Mouse (Mus musculus): ENCODE results near the gene 1700067K01Rik.

The 1700067K01Rik gene

DNA sequence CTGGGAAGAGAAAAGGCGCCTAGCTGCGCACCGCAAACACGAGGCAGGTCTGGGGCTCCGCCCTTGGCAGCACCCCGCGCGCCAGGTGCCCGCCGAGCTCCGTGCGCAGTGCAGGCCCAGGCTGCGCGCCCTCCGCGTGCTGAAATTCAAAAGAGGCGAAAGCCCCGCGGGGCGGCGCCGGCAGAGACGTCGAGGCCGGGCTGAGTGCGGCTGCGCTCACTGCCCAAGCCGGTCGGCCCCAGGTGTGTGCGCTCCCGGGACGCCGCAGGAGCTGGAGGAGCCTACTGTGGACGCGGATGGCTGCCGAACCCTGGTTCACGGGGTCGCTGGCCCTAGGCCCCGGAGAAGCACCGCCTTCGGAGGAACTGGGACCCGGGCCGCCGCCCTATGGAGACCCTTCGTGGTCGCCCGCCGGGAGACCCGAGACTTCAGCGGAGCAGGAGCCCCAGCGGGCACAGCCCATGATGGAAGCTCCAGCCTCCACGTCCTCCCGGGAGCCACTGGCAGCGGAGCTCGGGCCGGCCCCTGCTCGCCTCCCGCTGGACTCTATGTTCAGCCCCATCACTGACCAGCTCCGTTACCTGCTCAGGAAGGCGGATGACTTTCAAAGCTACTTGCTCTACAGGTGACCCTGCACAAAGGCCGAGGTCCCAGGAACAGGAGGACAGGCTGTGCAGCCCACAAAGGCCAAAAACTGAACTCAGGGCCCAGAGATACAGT lies at the start of gene 1700067K01Rik:
Gene 1700067K01Rik, plus strand, starts transcription at position 222 of the 720 bp plus-strand sequence.
- DNase-seq (ENCODE audit: low spot score) = no peak

DNA sequence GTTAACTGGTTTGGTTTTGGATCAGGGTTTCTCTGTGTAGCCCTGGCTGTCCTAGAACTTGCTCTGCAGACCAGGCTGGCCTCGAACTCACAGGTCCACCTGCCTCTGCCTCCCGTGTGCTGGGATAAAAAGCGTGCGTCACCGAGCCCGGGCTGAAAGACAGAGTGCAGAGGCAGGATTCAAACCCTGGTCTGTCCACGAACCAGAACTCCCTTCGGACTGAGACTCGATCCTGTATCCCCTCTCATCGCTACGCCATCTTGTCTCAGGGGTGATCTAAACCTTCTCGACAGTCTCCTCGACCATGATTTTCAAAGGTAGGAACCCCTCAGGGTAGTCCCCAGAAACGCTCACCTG lies 46.6 kb upstream of the 1700067K01Rik start:
- DNase-seq (ENCODE audit: low spot score) = no peak

DNA sequence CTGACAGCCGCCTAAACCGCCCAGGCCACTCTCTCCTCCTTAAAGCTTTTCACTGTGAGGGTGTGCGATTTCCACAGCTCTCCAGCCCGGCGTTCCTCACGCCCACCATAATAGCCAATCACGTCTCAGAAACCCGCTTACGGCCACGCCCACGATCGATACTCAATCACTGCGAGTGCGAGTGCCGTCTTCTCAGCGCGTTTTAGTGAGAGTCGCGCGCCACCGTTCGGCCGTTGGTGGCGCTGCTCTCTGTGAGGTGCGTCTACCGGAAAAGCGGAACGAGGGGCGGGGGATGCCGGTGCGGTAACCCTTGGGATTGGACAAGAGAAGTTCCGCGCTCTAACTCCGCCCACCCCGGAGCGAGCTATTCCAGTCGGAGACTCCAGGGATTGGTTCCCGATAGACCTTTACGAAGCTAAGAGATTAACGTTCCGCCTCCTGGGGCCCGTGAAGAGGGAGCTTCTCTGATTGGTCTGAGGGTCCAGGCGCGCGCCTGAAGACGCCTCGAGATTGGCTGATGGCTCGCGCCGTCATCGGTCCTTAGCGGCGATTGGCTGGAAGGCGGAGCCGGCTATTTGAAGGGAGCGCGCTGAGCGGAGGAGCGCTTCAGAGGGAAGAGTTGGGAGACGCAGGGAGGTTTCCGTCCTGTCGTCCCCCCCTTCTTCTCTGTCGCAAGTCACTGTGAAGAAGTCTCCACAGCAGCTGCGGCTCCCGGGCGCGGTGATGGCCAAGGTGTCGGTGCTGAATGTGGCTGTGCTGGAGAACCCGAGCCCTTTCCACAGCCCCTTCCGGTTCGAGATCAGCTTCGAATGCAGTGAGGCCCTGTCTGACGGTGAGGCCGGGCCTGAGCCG lies 46.0 kb upstream of the 1700067K01Rik start, which contains the start of the genes Gm10644 and Asf1b:
Gene Gm10644, minus strand, starts transcription at position 100 of the 852 bp plus-strand sequence.
Gene Asf1b, plus strand, starts transcription at position 402 of the 852 bp plus-strand sequence.
- peak; percentile 77 for DNase-seq (ENCODE audit: low spot score)

DNA sequence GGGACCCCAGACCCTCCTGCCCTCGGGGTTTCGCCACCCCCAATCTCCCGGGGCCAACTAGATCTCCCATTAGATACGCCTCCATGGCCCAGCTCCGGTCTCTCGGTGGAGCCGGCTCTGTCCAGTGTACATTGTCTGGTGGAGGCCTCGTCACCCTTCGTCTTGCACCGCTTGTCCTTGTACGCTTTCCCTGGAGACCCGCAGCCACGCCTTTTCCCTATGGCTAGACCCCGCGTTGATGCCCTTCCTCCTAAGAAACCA lies 45.4 kb upstream of the 1700067K01Rik start:
- no peak for DNase-seq (ENCODE audit: low spot score)

DNA sequence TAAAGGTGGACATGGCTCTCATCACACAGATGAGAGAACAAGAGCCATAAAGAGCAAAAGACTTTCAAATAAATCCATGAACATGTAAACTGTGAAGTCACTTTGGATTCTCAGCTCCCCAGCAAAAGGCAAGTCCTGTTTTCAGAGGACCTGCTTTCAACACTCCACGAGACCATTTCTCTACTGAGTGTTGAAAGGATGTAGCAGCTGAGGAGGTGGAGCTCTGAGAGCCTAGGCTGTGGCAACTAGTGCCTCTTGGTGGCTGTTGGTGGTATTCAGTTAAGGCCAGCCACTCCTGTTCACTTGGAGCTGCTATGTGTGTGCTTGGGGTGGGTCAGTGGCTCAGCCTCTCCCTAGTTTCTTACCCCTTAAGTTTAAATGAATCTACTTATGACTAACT lies 44.5 kb upstream of the 1700067K01Rik start:
- no peak for DNase-seq (ENCODE audit: low spot score)

DNA sequence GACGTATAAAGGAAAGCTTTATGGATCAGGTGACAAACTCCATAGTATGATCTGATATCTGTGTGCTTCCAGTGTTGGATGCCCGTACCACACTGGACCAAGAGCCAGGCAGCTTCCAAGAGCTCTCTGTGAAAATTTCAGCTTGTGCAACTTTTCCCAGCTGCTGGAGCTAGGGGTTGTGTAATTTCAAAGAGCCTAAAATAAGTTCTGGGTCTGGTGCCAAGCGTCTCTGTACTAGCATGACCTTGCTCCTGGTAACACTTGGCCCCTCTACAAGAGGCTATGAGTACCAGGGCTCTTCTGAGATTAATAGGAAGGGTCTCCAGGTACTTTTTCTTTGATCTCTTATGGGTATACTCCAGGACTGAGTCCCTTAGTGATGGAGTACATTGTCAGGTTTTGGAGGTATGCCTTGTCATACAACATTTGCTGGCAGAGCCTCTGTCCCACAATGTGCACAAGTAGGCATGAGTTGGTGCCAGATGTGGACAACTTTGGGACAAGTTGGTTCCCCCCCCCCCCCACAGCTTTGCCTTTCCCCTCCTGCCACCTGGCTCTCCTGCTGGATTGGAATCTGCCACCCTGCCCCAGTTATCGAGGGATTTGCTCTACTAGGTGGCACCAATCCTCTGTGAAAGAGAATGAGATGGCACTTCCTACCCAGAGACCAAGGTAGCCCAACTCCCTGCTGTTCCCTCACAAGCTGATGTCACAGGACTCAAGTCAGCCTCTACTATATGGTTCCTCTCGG lies 37.1 kb upstream of the 1700067K01Rik start:
- no peak for DNase-seq (ENCODE audit: low spot score)

DNA sequence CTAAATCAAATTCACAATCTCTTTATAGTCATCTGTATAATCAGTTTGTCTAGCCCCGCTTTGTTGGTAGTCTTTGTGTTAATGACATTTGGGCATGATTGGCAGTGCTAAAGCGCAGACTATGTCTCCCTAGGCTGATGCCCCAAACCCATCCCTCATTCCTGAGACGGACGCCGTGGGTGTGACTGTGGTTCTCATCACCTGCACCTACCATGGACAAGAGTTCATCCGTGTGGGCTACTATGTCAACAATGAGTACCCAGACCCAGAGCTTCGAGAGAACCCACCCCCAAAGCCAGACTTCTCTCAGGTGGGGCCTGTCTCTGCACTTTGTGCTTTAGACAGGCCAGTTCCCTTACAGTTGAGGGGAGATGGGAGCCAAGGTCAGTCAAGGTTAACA lies 33.6 kb upstream of the 1700067K01Rik start:
- DNase-seq (ENCODE audit: low spot score) = no peak

DNA sequence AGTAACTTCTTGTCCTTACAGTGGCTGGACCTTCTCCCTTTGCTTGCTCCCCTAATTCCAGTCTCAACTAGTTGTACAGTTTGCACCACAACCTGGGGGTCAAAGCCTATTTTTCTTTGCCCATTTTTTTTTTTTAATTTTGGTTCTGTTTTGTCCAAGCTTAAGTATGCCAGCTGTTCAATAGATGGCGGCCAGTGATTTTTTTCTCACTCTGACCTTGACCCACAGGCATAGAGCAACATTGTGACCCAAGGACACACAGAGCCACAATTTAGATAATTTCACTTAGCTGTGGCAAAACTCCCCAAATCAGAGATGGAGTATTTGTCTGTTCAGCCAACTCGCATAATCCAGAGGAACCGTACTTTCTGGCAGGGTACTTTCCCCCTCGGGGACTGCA lies 30.2 kb upstream of the 1700067K01Rik start:
- DNase-seq (ENCODE audit: low spot score) = no peak

DNA sequence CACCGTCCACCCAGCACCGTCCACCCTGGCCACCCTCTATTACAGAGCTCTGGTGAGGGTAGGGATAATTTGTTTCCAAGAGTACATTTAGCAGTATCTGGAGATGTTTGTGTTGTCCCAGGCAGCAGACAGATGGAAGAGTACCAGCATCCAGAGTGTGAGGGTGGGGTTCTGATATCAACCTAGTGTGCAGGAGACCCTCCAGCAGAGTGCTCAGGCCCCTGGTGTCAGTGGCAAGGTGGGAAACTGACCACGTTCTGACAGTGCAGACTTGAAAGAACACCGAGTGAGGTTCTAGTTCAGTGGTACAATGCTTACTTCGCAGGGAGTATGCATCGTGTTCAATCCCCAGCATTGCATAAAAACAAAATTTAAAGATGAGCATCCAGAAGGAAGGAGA lies 29.6 kb upstream of the 1700067K01Rik start:
- DNase-seq (ENCODE audit: low spot score) = no peak

DNA sequence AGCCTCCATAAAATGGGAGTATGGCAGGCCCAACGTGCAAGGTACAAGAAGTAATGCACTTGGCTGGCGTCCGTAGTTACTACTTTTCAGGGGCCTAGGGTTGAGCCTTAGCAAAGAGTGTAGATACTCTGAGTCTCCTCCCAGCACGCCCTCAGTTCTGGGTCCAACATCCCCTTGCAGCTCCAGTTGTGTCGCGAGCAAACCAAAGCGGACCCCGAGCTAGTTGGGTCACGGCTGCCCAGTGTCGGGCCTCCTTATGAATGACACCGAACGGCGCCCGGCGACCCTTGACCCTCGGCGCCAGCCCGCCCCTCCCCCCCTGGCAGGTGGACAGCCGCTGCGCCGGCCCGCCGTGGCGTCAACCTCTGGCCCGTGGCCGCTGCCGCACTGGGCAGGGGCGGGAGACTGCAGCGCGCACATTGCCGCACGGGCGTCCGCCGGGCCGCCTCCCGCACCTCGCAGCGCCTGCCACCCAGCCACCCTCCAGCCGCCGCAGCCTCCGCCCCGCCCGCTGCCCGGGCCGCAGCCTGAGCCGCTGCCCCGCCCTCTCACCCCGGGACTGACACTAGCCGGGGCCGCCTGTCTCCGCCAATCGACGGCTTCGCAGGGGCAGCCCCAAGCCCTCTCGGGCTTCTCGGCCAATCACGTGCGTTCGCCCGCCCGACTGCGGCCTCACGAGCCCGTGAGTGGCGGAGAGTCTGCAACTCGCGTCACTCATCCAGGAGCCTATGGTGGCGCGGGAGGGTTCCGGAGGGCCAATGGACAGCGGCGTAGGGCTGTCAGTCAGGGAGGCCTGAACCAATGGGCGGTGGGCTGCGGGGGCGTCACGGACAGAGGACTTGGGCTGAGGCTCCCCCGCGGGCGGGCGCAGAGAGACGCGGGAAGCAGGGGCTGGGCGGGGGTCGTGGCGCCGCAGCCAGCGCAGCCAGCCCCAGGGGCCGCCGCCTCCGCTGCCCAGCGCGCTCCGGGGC lies 28.9 kb upstream of the 1700067K01Rik start, which contains the start of gene Prkaca:
Gene Prkaca, plus strand, starts transcription at position 844 of the 971 bp plus-strand sequence.
- DNase-seq (ENCODE audit: low spot score) = peak; percentile 96

DNA sequence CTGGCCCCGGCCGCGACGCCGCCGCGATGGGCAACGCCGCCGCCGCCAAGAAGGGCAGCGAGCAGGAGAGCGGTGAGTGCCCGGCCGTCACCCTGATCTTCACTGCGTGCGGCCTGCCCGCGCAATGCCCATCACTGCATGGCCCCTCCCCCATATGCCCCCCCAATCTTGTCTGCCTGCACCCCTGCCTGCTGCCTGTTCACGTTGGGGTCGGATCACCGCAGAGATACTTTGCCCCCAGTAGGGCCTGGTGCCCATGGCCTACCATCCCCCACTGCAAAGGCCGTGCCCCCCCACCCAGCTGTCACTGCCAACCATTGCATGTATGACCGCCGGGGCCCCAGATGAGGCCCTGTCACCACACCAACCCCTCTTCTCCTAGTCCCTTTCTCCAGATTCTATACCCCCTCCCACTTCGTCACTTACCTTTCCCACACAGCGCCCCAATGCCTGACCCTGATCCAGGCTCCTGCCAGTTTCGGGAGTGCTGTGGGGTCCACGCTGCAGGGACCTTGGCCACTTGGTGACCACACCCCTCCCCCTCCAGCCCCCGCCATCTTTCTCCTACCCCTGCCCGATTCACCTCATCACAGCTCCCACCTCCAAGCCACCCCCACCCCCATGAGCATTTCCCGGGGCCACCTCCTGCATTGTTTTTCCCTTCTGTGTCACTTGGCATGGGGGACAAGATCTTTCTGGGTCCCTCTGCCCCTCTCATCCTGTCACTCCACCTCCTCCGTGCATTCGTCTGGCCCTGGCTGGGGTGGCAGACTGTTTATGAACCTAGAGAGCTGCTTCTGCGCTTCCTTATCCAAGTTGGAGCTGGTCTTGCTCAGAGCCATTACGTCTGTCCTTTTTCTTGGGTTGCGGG lies 27.9 kb upstream of the 1700067K01Rik start:
- DNase-seq (ENCODE audit: low spot score) = no peak

DNA sequence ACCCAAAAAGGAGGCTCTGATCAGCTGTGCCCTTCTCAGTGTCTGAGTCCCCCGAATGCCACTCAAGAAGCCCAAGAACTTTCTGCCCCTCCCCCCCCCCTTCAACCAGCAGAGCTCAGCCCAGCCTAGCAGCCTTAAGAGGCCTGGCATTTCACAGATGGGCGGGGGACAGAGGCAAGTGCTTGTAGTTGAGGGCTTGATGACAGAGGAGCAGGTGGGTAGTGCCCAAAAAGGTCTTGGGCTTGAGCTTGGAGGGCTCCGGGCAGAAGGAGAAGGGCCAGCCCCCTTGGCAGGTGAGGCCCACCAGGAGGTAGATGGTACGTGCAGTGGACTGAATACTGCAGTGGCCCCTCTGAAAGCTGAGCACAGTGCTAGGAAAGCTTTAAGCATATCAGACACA lies 26.8 kb upstream of the 1700067K01Rik start:
- no peak for DNase-seq (ENCODE audit: low spot score)

DNA sequence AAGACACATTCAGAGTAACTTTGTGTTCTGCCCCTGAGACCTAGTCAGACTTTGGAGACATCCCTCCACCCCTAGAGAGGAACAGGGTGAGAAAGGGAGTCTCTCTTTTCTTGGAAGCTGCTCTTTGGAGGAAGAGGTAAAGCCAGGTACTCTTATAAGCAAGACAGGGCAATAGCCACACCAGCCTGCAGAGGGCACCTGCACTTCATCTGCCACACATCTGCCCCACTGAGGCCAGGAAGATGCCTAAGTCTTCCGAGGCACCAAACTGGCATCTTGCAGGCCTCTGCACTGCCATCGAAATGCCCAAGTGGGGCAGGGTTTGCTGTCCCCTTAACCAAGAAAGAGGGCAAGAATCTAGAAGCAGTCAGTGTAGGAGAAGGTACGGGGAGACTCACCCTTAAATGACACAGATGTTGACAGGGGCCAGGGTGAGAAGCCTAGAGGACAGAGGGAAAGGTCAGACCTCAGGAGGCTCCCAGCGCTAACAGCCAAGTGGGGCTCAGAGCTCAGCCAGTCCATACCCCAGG lies 25.1 kb upstream of the 1700067K01Rik start:
- DNase-seq (ENCODE audit: low spot score) = no peak

DNA sequence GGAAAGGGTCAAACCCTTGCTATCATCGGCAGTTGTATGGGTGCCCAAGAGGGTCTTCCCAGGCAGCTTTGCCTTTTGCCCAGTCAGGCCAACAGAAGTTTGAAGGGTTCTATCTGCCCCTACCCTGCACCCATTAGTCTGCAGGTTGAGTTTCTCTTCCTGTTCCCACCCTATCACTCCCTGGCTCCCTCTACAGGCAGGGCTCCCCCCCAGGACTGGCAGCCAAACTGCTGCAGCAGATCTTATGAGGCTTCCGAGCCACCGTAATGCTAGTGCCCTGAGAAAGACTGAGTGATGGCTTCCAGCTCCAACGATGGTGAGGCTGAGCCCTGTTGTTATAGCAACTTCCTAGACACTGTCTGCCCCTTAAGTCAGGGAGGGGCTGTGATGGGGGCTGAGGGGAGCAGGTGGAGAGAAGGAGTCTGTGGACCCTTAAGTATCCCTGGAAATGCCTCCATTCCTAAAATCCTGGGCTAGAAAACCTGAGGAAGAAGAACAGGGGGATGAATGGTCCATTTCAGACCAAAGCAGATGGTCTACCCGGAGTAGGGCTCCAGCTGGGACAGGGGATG lies 24.4 kb upstream of the 1700067K01Rik start:
- DNase-seq (ENCODE audit: low spot score) = no peak

DNA sequence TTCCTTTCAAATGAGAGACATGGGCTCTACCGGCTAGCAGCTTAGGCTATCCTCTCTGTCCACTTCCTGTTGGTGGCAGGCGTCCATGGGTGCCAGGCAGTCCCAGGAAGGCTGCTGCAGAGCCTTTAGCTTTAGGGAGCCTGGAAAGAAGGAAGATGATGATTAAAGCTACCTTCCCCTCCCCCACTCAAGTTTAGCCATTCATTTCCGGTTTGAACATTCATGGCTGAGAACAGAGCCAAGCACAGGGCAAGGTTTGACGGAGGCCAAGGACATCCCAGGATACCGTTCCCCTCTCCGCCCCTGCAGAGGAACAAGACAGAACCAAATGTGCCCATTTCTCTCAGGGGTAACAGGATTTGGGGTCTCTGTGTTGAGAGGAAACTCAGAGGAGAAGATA lies 23.7 kb upstream of the 1700067K01Rik start:
- DNase-seq (ENCODE audit: low spot score) = no peak

DNA sequence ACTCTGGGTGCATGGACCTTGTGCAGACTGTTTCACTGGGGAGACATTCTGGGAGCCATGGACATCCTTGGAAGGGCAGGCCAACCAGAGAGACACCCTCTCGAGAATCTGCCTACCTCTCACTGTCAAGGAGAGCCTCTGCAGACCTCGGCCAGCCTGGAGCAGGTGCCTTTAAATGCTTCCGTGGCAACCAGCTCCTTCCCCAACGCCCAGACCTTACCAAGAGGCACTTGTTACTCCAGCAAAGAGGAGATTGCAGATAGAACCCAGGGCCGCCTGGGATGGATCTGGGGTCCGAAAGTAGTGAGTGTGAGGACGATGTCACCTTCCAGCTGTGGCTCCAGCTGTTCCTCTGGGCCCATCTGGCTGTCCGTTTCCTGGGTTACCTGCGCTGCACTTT lies 23.1 kb upstream of the 1700067K01Rik start:
- no peak for DNase-seq (ENCODE audit: low spot score)

DNA sequence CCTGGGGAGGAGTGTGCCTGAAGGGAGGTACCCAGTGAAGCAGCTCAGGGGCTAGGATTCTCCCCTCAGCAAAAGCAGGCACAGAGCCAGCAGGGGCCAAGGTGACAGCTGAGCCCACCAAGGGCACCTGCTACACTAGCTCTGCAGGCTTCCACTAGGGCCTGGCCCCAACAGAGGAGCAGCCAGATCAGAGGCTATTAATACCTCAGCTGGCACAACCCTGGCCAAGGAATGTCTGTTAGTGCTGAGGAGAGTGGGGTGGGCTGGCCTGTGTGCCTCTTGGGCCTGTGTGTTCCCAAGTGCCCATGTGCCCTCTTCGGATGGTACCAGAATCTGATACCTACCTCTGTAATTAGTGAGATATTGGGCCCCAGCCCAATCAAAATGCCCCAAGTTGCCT lies 21.1 kb upstream of the 1700067K01Rik start:
- DNase-seq (ENCODE audit: low spot score) = no peak

DNA sequence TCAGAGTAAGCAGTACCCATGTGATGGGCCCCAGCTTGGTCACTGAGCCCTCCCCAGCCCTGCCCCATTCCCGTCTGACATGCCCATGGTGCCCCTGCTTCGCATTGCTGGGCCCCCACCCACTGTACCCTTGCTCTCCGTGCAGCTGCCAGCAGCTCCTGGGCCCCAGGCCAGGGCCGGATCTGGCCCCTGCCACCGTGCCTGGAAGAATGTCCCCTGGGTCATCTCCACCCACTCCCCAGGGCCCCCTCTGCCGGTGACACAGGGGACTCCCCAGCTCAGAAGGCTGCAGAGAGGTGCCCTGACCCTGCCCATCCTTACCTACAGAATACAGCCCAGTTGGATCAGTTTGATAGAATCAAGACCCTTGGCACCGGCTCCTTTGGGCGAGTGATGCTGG lies 20.5 kb upstream of the 1700067K01Rik start:
- no peak for DNase-seq (ENCODE audit: low spot score)

DNA sequence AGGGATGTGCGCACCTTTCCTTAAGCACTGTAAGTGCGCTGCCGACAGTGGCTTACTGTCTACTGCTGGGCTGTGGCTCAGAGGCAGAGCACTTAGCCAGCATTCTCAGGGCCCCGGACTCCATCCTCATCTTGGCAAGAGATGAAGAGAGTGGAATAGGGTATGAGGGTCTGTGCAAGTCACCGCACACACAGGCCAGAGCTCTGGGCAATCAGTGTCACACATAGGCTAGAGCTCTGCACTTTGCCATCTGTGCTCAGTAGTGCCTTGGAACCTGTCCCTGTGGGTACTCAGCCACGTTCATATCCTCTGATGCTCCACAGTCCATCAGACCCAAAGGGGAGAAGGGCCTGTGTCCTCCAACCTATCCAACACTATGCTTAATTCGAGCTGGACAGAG lies 19.8 kb upstream of the 1700067K01Rik start:
- DNase-seq (ENCODE audit: low spot score) = no peak

DNA sequence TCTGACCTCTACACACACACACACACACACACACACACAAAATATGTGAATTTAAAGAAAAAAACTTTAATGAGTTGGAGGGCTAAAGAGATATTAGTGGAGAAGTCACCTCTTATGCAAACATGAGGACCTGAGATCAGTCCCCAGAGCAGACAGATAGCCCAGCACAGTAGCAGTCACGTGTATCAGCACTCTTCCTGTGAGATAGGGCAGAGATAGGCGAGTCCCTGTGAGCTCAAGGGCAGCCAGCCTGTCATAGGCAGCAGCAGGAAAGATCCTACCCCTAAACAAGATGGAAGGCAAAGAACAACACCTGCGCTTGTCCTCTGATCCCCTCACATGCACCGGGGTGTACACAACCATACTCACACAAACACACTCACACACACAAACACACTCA lies 18.9 kb upstream of the 1700067K01Rik start:
- no peak for DNase-seq (ENCODE audit: low spot score)
